Mouse (Mus musculus): Measurements from ENCODE around the gene Cpne7. TPM values are rescaled to one million over a fixed set of nuclear protein-coding genes. Genes with fewer than 3 reads are reported as not detected.
A peak's percentile ranks its signal among the peaks of the same experiment; 100 is the strongest.

Gene Cpne7
- polyA plus RNA-seq (2014; fragmentation: Nextera tagmentation; extraction: Ambion mirVana) = 0.34 and 0.46 TPM in 2 replicates

GRCm38 (mm10) chr8:123117127-123117731 is at the start of gene Cpne7:
TSS of gene Cpne7 (plus strand) at chr8:123117374.
- Histone ChIP-seq H3K4me1 (ENCODE audit: control insufficient read depth, insufficient read depth, low read length) (peaks cover 9% of the 10 kb centered on the region), H3K27ac (replicated peaks; ENCODE audit: low read depth, low read length) (no peak within 1 kb of the TSS), H3K9ac (replicated peaks; ENCODE audit: low read length) (peak within 1 kb of the TSS; percentile 47), H3K9me3 (replicated peaks; ENCODE audit: control insufficient read depth, low read length) (no peaks in the 10 kb centered on the region), H3K4me3 (ENCODE audit: low read depth, low read length) (peak within 1 kb of the TSS; percentile 50), H3K4me2 (ENCODE audit: low read depth, low read length) (peak within 1 kb of the TSS; percentile 94), H3K36me3 (replicated peaks; ENCODE audit: control insufficient read depth, insufficient read depth, low read depth, low read length) (no peaks in the 10 kb centered on the region), H3K27me3 (ENCODE audit: control insufficient read depth, insufficient read depth, low read length) (peaks cover 35% of the 10 kb centered on the region)
- DNase-seq (ENCODE audit: low spot score) = no peak
- ATAC-seq (replicated peaks; ENCODE audit: insufficient number of reproducible peaks, low FRiP score, low TSS enrichment, low read depth) = 0 out of 2 replicates have a peak, but pooled peaks have one; percentile 45
- WGBS = under 1% methylated on average over 51 of the region's 51 CpGs

GRCm38 (mm10) chr8:123071176-123071575 is 46.0 kb upstream of the Cpne7 start:
- Histone ChIP-seq H3K9ac (replicated peaks; ENCODE audit: low read length) (no peak overlapping the region), H3K4me3 (ENCODE audit: low read depth, low read length) (no peak overlapping the region), H3K36me3 (replicated peaks; ENCODE audit: control insufficient read depth, insufficient read depth, low read depth, low read length) (no peaks in the 10 kb centered on the region; the same call in 1 of the 2 replicates), H3K27ac (replicated peaks; ENCODE audit: low read depth, low read length) (no peak overlapping the region), H3K9me3 (replicated peaks; ENCODE audit: control insufficient read depth, low read length) (no peaks in the 10 kb centered on the region), H3K27me3 (ENCODE audit: control insufficient read depth, insufficient read depth, low read length) (no peaks in the 10 kb centered on the region), H3K4me2 (ENCODE audit: low read depth, low read length) (no peak overlapping the region), H3K4me1 (ENCODE audit: control insufficient read depth, insufficient read depth, low read length) (0 out of 2 replicates have a peak, but pooled peaks cover 2% of the 10 kb centered on the region)
- DNase-seq (ENCODE audit: low spot score) = no peak
- no peak for ATAC-seq (replicated peaks; ENCODE audit: insufficient number of reproducible peaks, low FRiP score, low TSS enrichment, low read depth)
- 83% methylated on average over 4 of the region's 4 CpGs for WGBS

- ATAC-seq (replicated peaks; ENCODE audit: insufficient number of reproducible peaks, low FRiP score, low TSS enrichment, low read depth) (no peak), DNase-seq (ENCODE audit: low spot score) (no peak)
- no peak overlapping the region for H3K27ac ChIP-seq (replicated peaks; ENCODE audit: low read depth, low read length)
- no peaks in the 10 kb centered on the region for H3K4me1 ChIP-seq (ENCODE audit: control insufficient read depth, insufficient read depth, low read length)
- no peak overlapping the region for H3K9ac ChIP-seq (replicated peaks; ENCODE audit: low read length)
- H3K4me2 ChIP-seq (ENCODE audit: low read depth, low read length) = no peak overlapping the region
- H3K4me3 ChIP-seq (ENCODE audit: low read depth, low read length) = no peak overlapping the region
- H3K9me3 ChIP-seq (replicated peaks; ENCODE audit: control insufficient read depth, low read length) = no peaks in the 10 kb centered on the region
- peaks cover 10% of the 10 kb centered on the region for H3K36me3 ChIP-seq (replicated peaks; ENCODE audit: control insufficient read depth, insufficient read depth, low read depth, low read length)
- 86% methylated on average over 6 of the region's 6 CpGs for WGBS
- H3K27me3 ChIP-seq (ENCODE audit: control insufficient read depth, insufficient read depth, low read length) = no peaks in the 10 kb centered on the region
Observed at GRCm38 (mm10) chr8:123077213-123077612, 40.0 kb upstream of the Cpne7 start.

- WGBS = 79% methylated on average over 6 of the region's 6 CpGs
- ATAC-seq (replicated peaks; ENCODE audit: insufficient number of reproducible peaks, low FRiP score, low TSS enrichment, low read depth) (no peak), DNase-seq (ENCODE audit: low spot score) (no peak)
- Histone ChIP-seq H3K27me3 (ENCODE audit: control insufficient read depth, insufficient read depth, low read length) (no peaks in the 10 kb centered on the region), H3K9ac (replicated peaks; ENCODE audit: low read length) (no peak overlapping the region), H3K36me3 (replicated peaks; ENCODE audit: control insufficient read depth, insufficient read depth, low read depth, low read length) (peaks cover 14% of the 10 kb centered on the region), H3K4me3 (ENCODE audit: low read depth, low read length) (no peak overlapping the region), H3K27ac (replicated peaks; ENCODE audit: low read depth, low read length) (no peak overlapping the region), H3K4me2 (ENCODE audit: low read depth, low read length) (no peak overlapping the region), H3K4me1 (ENCODE audit: control insufficient read depth, insufficient read depth, low read length) (no peaks in the 10 kb centered on the region), H3K9me3 (replicated peaks; ENCODE audit: control insufficient read depth, low read length) (no peaks in the 10 kb centered on the region)
Observed at GRCm38 (mm10) chr8:123082993-123083392, 34.2 kb upstream of the Cpne7 start.

- 86% methylated on average over 12 of the region's 12 CpGs for WGBS
- no peak overlapping the region for H3K4me3 ChIP-seq (ENCODE audit: low read depth, low read length)
- no peaks in the 10 kb centered on the region for H3K9me3 ChIP-seq (replicated peaks; ENCODE audit: control insufficient read depth, low read length)
- no peaks in the 10 kb centered on the region for H3K27me3 ChIP-seq (ENCODE audit: control insufficient read depth, insufficient read depth, low read length)
- DNase-seq (ENCODE audit: low spot score) (no peak), ATAC-seq (replicated peaks; ENCODE audit: insufficient number of reproducible peaks, low FRiP score, low TSS enrichment, low read depth) (no peak)
- peaks cover 11% of the 10 kb centered on the region for H3K36me3 ChIP-seq (replicated peaks; ENCODE audit: control insufficient read depth, insufficient read depth, low read depth, low read length)
- no peak overlapping the region for H3K9ac ChIP-seq (replicated peaks; ENCODE audit: low read length)
- H3K4me2 ChIP-seq (ENCODE audit: low read depth, low read length) = no peak overlapping the region
- H3K27ac ChIP-seq (replicated peaks; ENCODE audit: low read depth, low read length) = no peak overlapping the region
- H3K4me1 ChIP-seq (ENCODE audit: control insufficient read depth, insufficient read depth, low read length) = no peaks in the 10 kb centered on the region
Observed at GRCm38 (mm10) chr8:123083610-123084009, 33.6 kb upstream of the Cpne7 start.

GRCm38 (mm10) chr8:123087289-123087688 is 29.9 kb upstream of the Cpne7 start:
- H3K9ac ChIP-seq (replicated peaks; ENCODE audit: low read length) = no peak overlapping the region
- no peaks in the 10 kb centered on the region for H3K27me3 ChIP-seq (ENCODE audit: control insufficient read depth, insufficient read depth, low read length)
- H3K4me1 ChIP-seq (ENCODE audit: control insufficient read depth, insufficient read depth, low read length) = no peaks in the 10 kb centered on the region
- WGBS = 89% methylated on average over 9 of the region's 9 CpGs
- ATAC-seq (replicated peaks; ENCODE audit: insufficient number of reproducible peaks, low FRiP score, low TSS enrichment, low read depth) (no peak), DNase-seq (ENCODE audit: low spot score) (no peak)
- no peak overlapping the region for H3K27ac ChIP-seq (replicated peaks; ENCODE audit: low read depth, low read length)
- H3K9me3 ChIP-seq (replicated peaks; ENCODE audit: control insufficient read depth, low read length) = no peaks in the 10 kb centered on the region
- H3K4me3 ChIP-seq (ENCODE audit: low read depth, low read length) = no peak overlapping the region
- H3K36me3 ChIP-seq (replicated peaks; ENCODE audit: control insufficient read depth, insufficient read depth, low read depth, low read length) = peaks cover 18% of the 10 kb centered on the region
- H3K4me2 ChIP-seq (ENCODE audit: low read depth, low read length) = no peak overlapping the region

- Histone ChIP-seq H3K4me1 (ENCODE audit: control insufficient read depth, insufficient read depth, low read length) (no peaks in the 10 kb centered on the region), H3K27me3 (ENCODE audit: control insufficient read depth, insufficient read depth, low read length) (no peaks in the 10 kb centered on the region), H3K4me2 (ENCODE audit: low read depth, low read length) (no peak overlapping the region), H3K9ac (replicated peaks; ENCODE audit: low read length) (no peak overlapping the region), H3K9me3 (replicated peaks; ENCODE audit: control insufficient read depth, low read length) (no peaks in the 10 kb centered on the region), H3K4me3 (ENCODE audit: low read depth, low read length) (no peak overlapping the region), H3K36me3 (replicated peaks; ENCODE audit: control insufficient read depth, insufficient read depth, low read depth, low read length) (peaks cover 2% of the 10 kb centered on the region; the same call in 1 of the 2 replicates), H3K27ac (replicated peaks; ENCODE audit: low read depth, low read length) (no peak overlapping the region)
- no peak for ATAC-seq (replicated peaks; ENCODE audit: insufficient number of reproducible peaks, low FRiP score, low TSS enrichment, low read depth)
- 91% methylated on average over 11 of the region's 11 CpGs for WGBS
- no peak for DNase-seq (ENCODE audit: low spot score)
Observed at GRCm38 (mm10) chr8:123097216-123097615, 20.0 kb upstream of the Cpne7 start.

- H3K9ac ChIP-seq (replicated peaks; ENCODE audit: low read length) = no peak overlapping the region
- H3K36me3 ChIP-seq (replicated peaks; ENCODE audit: control insufficient read depth, insufficient read depth, low read depth, low read length) = peaks cover 2% of the 10 kb centered on the region; the same call in 1 of the 2 replicates
- DNase-seq (ENCODE audit: low spot score) (no peak), ATAC-seq (replicated peaks; ENCODE audit: insufficient number of reproducible peaks, low FRiP score, low TSS enrichment, low read depth) (no peak)
- H3K27me3 ChIP-seq (ENCODE audit: control insufficient read depth, insufficient read depth, low read length) = no peaks in the 10 kb centered on the region
- WGBS = 81% methylated on average over 12 of the region's 12 CpGs
- no peaks in the 10 kb centered on the region for H3K9me3 ChIP-seq (replicated peaks; ENCODE audit: control insufficient read depth, low read length)
- no peaks in the 10 kb centered on the region for H3K4me1 ChIP-seq (ENCODE audit: control insufficient read depth, insufficient read depth, low read length)
- H3K4me2 ChIP-seq (ENCODE audit: low read depth, low read length) = no peak overlapping the region
- H3K4me3 ChIP-seq (ENCODE audit: low read depth, low read length) = no peak overlapping the region
- H3K27ac ChIP-seq (replicated peaks; ENCODE audit: low read depth, low read length) = no peak overlapping the region
Observed at GRCm38 (mm10) chr8:123097786-123098584, 19.2 kb upstream of the Cpne7 start.
